Mouse (Mus musculus) spleen, postnatal 14 days (tissue): ENCODE data around the gene Fam45a.

Source experiments
- DNase-seq, 2 experiments: peaks; one replicate each; pipeline ENCODE4 v3.0.0; 2021 to 2022; ENCODE audit warnings: low spot score in 2 of 2

Gene Fam45a

GRCm38 (mm10) chr19:60811098-60812035, at the start of gene Fam45a:
Fam45a (plus strand) TSS chr19:60811585.
- peak; percentile 85 to 91 for DNase-seq

GRCm38 (mm10) chr19:60773366-60773765, 38.0 kb upstream of the Fam45a start:
- DNase-seq: no peak

DNA sequence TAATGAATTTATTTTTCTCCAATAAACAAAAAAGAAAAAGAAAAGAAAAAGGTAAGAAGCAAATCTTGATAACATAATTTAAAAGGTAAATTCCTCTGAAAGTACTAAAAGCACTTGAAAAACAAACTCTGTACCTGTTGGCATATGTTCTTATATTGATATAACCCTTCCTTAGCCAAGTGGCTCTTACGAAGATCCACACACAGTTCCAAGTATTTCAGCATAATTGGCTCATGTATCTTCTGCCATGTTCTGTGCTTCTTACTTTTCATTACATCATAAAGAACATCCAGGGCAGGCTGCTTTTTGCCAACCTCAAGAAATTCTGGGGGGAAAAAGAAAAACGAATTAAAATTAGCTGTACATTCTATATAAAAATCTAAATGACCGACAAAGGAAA, 29.4 kb upstream of the Fam45a start:
- DNase-seq: no peak

GRCm38 (mm10) chr19:60784712-60785111, 26.7 kb upstream of the Fam45a start:
- DNase-seq: no peak

- no peak for DNase-seq
Observed at GRCm38 (mm10) chr19:60787465-60788150, 23.8 kb upstream of the Fam45a start.

- DNase-seq: no peak
Observed at GRCm38 (mm10) chr19:60788214-60788960, 23.0 kb upstream of the Fam45a start.

GRCm38 (mm10) chr19:60789452-60789851, 21.9 kb upstream of the Fam45a start:
- DNase-seq: no peak

DNA sequence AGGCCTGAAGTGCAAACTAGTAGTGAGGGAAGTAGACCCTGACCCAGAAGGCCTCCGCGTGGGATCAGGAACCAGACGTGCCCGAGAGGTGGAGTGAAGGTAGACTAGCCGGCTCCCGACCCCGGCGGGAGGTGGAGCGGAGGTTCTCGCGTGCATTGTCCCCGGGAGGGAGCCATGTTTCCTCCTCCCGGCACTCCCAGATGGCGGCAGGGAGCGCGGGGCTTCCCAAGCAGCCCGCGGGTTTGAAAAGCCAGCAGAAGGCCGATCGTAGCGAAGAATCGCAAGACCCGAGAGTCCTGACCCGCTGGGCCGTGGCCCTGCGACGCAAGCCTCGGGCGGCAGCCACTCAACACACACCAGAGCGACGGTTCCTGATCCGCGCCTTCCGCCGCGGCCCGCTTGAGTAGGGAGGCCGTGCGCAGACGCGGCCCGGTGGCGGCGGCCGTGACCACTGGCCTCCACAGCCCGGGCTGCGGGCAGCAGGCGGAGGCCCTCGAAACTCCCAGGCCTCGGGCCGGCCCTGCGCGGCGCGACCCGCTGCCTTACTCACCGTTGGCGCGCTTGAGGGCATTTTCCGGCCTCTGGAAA, 21.4 kb upstream of the Fam45a start:
- DNase-seq: peak; percentile 26 to 41

GRCm38 (mm10) chr19:60790551-60791161, 20.7 kb upstream of the Fam45a start, which contains the start of gene Eif3a:
Eif3a (minus strand) TSS chr19:60790658.
- peak; percentile 90 to 93 for DNase-seq

- DNase-seq: no peak
Observed at GRCm38 (mm10) chr19:60791164-60791563, 20.2 kb upstream of the Fam45a start.

DNA sequence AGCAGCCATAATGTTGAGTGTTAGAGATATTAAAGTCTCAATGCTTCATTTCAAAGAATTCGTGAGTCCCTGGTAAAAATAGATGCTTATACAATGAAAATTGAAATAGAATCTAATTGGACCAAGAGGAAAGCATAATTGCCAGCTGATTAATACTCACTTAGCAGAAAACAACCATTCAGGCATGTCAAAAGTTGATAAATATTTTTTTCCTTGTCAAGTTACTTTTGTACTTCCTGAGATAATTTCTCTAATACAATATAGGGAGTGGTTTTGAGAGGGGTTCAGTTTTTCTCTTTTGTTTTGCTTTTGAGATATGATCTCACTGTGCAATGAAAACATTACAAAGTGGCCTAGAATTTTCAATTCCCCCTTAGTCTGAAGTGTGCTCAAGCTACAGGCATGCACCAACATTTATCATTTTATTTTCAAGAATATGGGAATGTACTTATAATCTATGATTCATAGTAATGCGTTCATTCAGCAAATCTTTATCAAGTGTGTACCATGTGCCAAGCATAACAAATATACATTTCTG, 18.1 kb upstream of the Fam45a start:
- no peak for DNase-seq

DNA sequence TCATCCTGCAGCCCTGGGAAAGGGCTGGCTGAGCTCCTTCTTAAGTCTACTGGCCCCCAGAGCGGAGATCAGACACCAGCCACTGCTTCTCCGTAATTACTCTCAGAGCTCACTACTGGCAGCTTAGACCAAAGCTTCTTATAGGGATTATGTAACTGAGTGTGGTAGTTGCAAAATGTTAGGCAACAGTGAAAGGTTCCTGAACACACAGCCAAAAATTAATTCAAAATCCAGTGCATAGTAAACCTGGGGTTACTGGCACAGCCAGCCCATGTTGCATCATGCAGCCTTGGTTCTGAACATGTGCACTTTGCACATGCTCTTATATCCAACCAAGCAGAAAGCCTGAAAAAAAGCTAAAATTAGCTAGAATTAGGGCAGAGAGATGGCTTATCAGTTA, 16.1 kb upstream of the Fam45a start:
- DNase-seq: no peak

- DNase-seq: no peak
Observed at GRCm38 (mm10) chr19:60797415-60797814, 14.0 kb upstream of the Fam45a start.

DNA sequence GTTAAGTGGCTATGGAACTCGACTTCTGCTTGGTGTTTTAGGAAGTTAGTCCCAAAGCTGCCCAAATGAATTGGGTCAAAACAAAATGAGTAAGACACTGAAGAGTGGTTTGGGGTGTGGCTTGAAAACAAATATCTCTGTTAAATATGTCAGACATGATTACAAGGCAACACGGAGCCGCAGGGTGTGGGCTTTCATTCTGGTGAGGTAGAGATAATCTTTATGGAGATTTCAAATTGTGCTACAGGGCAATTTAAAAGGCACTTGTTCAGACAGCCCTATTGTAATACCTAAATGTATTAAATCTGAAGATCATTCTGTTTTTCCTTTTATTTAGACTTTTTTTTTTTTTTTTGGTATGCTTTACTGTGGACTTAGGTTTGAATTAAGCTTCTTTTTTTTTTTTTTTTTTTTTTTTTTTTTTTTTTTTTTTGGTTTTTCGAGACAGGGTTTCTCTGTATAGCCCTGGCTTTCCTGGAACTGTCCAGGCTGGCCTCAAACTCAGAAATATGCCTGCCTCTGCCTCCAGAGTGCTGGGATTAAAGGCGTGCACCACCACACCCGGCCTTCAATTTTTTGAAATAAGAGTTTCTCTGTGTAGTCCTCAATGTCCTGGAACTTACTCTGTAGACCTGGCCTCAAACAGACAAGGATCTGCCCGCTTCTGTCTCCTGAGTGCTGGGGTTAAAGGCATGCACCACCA, 11.4 kb upstream of the Fam45a start:
- DNase-seq: no peak

- DNase-seq: no peak
Observed at GRCm38 (mm10) chr19:60804903-60805302, 6.5 kb upstream of the Fam45a start.

- DNase-seq: no peak
Observed at GRCm38 (mm10) chr19:60809927-60810326, 1.5 kb upstream of the Fam45a start.

DNA sequence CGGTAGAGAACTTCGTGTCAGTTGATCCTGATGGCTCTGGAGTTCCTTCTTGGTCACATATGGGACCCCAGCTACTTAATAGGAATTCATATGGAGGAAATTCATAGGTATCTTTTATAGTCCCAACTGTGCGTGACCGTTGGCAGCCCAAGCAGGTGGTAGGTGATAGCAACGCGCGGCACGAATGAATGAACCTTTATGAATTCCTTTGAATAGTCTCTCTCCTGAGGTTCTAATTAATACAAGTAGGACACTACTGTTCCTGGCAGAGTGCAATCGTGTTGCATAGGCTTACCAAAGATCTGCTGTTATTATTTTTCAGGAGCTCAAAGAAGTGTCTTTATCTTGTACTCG, 628 bp downstream of the Fam45a start:
- no peak for DNase-seq

DNA sequence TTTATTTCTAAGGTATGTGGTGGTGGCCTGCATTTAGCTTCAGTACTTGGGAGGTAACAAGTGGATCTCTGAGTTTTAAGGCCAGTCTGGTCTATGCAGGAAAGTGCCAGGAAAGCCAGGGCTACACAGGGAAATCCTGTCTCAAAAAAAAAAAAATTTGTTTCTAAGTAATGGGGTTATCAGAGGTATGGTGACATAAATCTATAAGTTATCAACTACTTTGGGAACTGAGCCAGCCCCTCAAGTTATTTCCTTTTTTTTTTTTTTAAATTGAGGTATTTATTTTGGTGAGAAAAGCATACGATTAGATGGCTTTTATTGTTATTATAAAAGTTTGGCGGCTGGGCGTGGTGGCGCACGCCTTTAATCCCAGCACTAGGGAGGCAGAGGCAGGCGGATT, 1.7 kb downstream of the Fam45a start:
- no peak for DNase-seq

- no peak for DNase-seq
Observed at GRCm38 (mm10) chr19:60818677-60819076, 7.3 kb downstream of the Fam45a start.

DNA sequence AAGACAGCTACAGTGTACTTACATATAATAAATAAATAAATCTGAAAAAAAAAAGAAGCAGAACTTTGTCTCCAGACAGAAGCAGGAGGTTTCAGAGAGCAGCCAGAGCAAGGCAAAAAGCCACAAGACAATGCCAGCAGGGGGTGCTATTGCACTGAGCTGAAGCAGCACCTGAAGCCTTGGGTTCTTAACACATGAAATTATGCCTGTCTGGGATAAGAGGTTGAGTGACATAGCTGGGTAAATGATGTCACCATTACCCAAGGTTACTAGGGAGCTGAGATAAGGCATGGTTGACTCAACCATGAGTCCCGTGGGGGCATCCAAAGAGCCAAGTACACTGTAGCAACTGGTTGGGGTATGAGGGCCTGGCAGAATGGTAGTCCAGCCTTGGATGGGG, 26.4 kb downstream of the Fam45a start:
- DNase-seq: peak; percentile 68 to 84
